Mouse (Mus musculus) limb, embryonic 12.5 days (tissue): Measurements from ENCODE around the gene Prrt3. TPM values are rescaled to one million over a fixed set of nuclear protein-coding genes. Genes with fewer than 3 reads are reported as not detected.

Experiments
- microRNA-seq: library from miRNA; unstranded; fragments of <30 nt; microRNA quantifications from one replicate; pipeline ENCODE4, GENCODE M21; 2017
- polyA plus RNA-seq: library from polyadenylated mRNA; unstranded; fragments of >200 nt; fragmentation: Nextera tagmentation; extraction: Ambion mirVana; gene quantifications from 2 replicates; pipeline ENCODE4 v1.2.1, GENCODE M21; 2016

Prrt3 gene
- polyA plus RNA-seq, 1 experiment from 2014 or later: 0.98 TPM

Small RNA genes lying within 50 kb of the gene (microRNA-seq; reads per million reads assigned to microRNA genes)
- gene Gm23365: not detected

Other genes with a start within 250 kb of the Prrt3 start
- 0.29 and 0.31 TPM in 2 replicates for gene Cpne9, start 219.6 kb downstream of the Prrt3 start, polyA plus RNA-seq
- gene Brpf1, start 194.8 kb downstream of the Prrt3 start, polyA plus RNA-seq: 28.3 and 28.7 TPM in 2 replicates
- 16.5 and 17.7 TPM in 2 replicates for gene Ogg1, start 175.0 kb downstream of the Prrt3 start, polyA plus RNA-seq
- 79.2 and 82.3 TPM in 2 replicates for gene Camk1, start 157.9 kb downstream of the Prrt3 start, polyA plus RNA-seq
- 45.4 and 48.9 TPM in 2 replicates for gene Tada3, start 124.0 kb downstream of the Prrt3 start, polyA plus RNA-seq
- gene Arpc4, start 123.8 kb downstream of the Prrt3 start, polyA plus RNA-seq: 336 and 348 TPM in 2 replicates
- gene Ttll3, start 112.7 kb downstream of the Prrt3 start, polyA plus RNA-seq: 6.6 and 8.2 TPM in 2 replicates
- gene Rpusd3, start 82.6 kb downstream of the Prrt3 start, polyA plus RNA-seq: 28.0 and 30.9 TPM in 2 replicates
- gene Cidec, start 66.2 kb downstream of the Prrt3 start, polyA plus RNA-seq: not detected in 2 replicates
- 75.2 and 77.0 TPM in 2 replicates for gene Jagn1, start 59.4 kb downstream of the Prrt3 start, polyA plus RNA-seq
- gene Il17re, start 43.4 kb downstream of the Prrt3 start, polyA plus RNA-seq: 3.4 and 3.7 TPM in 2 replicates
- gene Il17rc, start 30.5 kb downstream of the Prrt3 start, polyA plus RNA-seq: 4.2 and 5.1 TPM in 2 replicates
- gene Creld1, start 18.6 kb downstream of the Prrt3 start, polyA plus RNA-seq: 14.1 and 14.9 TPM in 2 replicates
- gene Emc3, start 29.7 kb upstream of the Prrt3 start, polyA plus RNA-seq: 76.4 TPM in 2 replicates
- gene Fancd2, start 29.8 kb upstream of the Prrt3 start, polyA plus RNA-seq: 14.8 and 16.1 TPM in 2 replicates
- not detected in 2 replicates for gene Fancd2os, start 98.8 kb upstream of the Prrt3 start, polyA plus RNA-seq
- gene Brk1, start 102.8 kb upstream of the Prrt3 start, polyA plus RNA-seq: 206 and 211 TPM in 2 replicates
- 53.3 and 55.9 TPM in 2 replicates for gene Vhl, start 122.0 kb upstream of the Prrt3 start, polyA plus RNA-seq
- 4.1 and 5.4 TPM in 2 replicates for gene Irak2, start 136.5 kb upstream of the Prrt3 start, polyA plus RNA-seq
- 0.83 and 1.1 TPM in 2 replicates for gene Tatdn2, start 195.1 kb upstream of the Prrt3 start, polyA plus RNA-seq
- 0.59 and 0.60 TPM in 2 replicates for gene Ghrl, start 217.9 kb upstream of the Prrt3 start, polyA plus RNA-seq
- 277 and 280 TPM in 2 replicates for gene Sec13, start 238.8 kb upstream of the Prrt3 start, polyA plus RNA-seq